In genomic region chr11:65713830-65714229, GRCm38 (mm10) we compare ENCODE assay signal across 31 mouse cellular contexts.
DNase-seq lines count a peak whose midpoint lies in the region; ATAC-seq and TF ChIP-seq lines count a peak whose summit lies in the region.
"Had no signal": no experiment of that assay in that cellular context is flagged by ENCODE, and none has a peak within 500 bp of the region (broad histone marks: within the 10 kb centered on the region; RNA-seq: fewer than 3 reads in every experiment).

No protein-coding gene starts in this region.

- TF ChIP-seq CTCF in MEL (IDR thresholded peaks at IDR 0.05 in 2 of 3, conservative IDR thresholded peaks at IDR 0.05 in 1 of 3; ENCODE audit: control insufficient read depth in 1 of 3, insufficient read depth in 1 of 3, low read depth in 2 of 3, low read length in 3 of 3, poor library complexity in 1 of 3, severe bottlenecking in 1 of 3): no peak

- no peak for DNase-seq in liver, embryonic 11.5 days (ENCODE audit: low spot score)
- no peak for DNase-seq in liver
- peak; percentile 81 for DNase-seq in MEL (ENCODE audit: low read depth, low spot score)
- DNase-seq in thymus, postnatal 10 days (ENCODE audit: low spot score in 2 of 2): no peak
- DNase-seq in cerebellum, adult 18-20 months: no peak
- DNase-seq in Muller cell, postnatal 12 days (ENCODE audit: inconsistent ontology term): no peak
- DNase-seq: adrenal gland, adult 8-10 months; cerebellum, adult 11-12 months; cerebellum, postnatal 14 days; embryo, embryonic 11 days; gastrocnemius, adult 2 months; gastrocnemius, postnatal 36 days; heart, adult 2 months; heart, postnatal 4 days; kidney, adult 8-10 months; kidney, postnatal 4 days; left cerebral cortex, postnatal 4 days; lung, embryonic 14.5 days; lung, postnatal 14 days; right cerebral cortex, postnatal 25 days had no signal

- peaks cover 2% of the 10 kb centered on the region; the same call in 1 of the 2 replicates for H3K36me3 ChIP-seq in liver, embryonic 11.5 days (ENCODE audit: control insufficient read depth, insufficient read depth, low read length)
- peaks cover 6 to 17% of the 10 kb centered on the region in 2 experiments for H3K36me3 ChIP-seq in MEL (ENCODE audit: control insufficient read depth in 1 of 2, insufficient read depth in 2 of 2, low read length in 2 of 2)
- H3K36me3 ChIP-seq in liver, embryonic 16.5 days (ENCODE audit: control insufficient read depth, insufficient read depth): peaks cover 8% of the 10 kb centered on the region

- H3K4me1 ChIP-seq in liver, embryonic 11.5 days (replicated peaks; ENCODE audit: control insufficient read depth, insufficient read depth, low read length): peaks cover 6% of the 10 kb centered on the region; the same call in 1 of the 2 replicates
- peaks cover 8 to 20% of the 10 kb centered on the region in 2 experiments for H3K4me1 ChIP-seq in MEL (ENCODE audit: control insufficient read depth in 1 of 2, insufficient read depth in 2 of 2, low read length in 2 of 2)
- H3K4me1 ChIP-seq in liver, embryonic 16.5 days (ENCODE audit: control insufficient read depth, low read depth, low read length): peaks cover 3% of the 10 kb centered on the region
- H3K4me1 ChIP-seq: embryonic facial prominence, embryonic 12.5 days; forebrain, embryonic 15.5 days; heart, embryonic 12.5 days had no signal

- H3K79me2 ChIP-seq in MEL (ENCODE audit: control insufficient read depth, insufficient read depth, low read length, poor library complexity): no peaks in the 10 kb centered on the region

- WGBS in liver, embryonic 11.5 days: 49% methylated on average over 4 of the region's 4 CpGs
- WGBS in liver, embryonic 16.5 days (ENCODE audit: insufficient replicate concordance): 27% methylated on average over 4 of the region's 4 CpGs

- no peaks in the 10 kb centered on the region for H3K9me3 ChIP-seq in liver, embryonic 11.5 days (ENCODE audit: control insufficient read depth, low read length)
- H3K9me3 ChIP-seq in MEL (replicated peaks; ENCODE audit: insufficient read depth, low read length): no peaks in the 10 kb centered on the region
- H3K9me3 ChIP-seq in liver, embryonic 16.5 days (replicated peaks; ENCODE audit: control insufficient read depth, low read length): no peaks in the 10 kb centered on the region
- H3K9me3 ChIP-seq: embryonic facial prominence, embryonic 12.5 days; forebrain, embryonic 15.5 days; heart, embryonic 12.5 days; hindbrain, embryonic 13.5 days; neural tube, embryonic 15.5 days had no signal

- peak; percentile 91 for ATAC-seq in liver, embryonic 11.5 days (replicated peaks; ENCODE audit: low FRiP score)
- 0 out of 2 replicates have a peak, but pooled peaks have one; percentile 22 for ATAC-seq in common myeloid progenitor, adult 5-6 weeks (replicated peaks; ENCODE audit: low read depth, poor library complexity, severe bottlenecking)
- ATAC-seq in liver, embryonic 16.5 days (ENCODE audit: low read depth): peak; percentile 87
- ATAC-seq: activated CD4-positive, CD25-positive, alpha-beta regulatory T cell, adult 4 months; forebrain, embryonic 15.5 days; intestine, embryonic 16.5 days had no signal

- peak; percentile 98 to 99 for TF ChIP-seq EP300 in MEL (IDR thresholded peaks at IDR 0.05; ENCODE audit: low read depth in 1 of 2, low read length in 2 of 2)

- no peak overlapping the region for H3K4me3 ChIP-seq in liver, embryonic 11.5 days (ENCODE audit: low read depth, low read length)
- H3K4me3 ChIP-seq in MEL (ENCODE audit: control insufficient read depth in 1 of 2, insufficient read depth in 1 of 2, low read depth in 2 of 2, low read length in 2 of 2): no peak overlapping the region
- H3K4me3 ChIP-seq in liver, embryonic 16.5 days (ENCODE audit: low read depth, low read length): no peak overlapping the region
- H3K4me3 ChIP-seq: embryonic facial prominence, embryonic 12.5 days; forebrain, embryonic 15.5 days; gastrocnemius, adult 2 months; heart, adult 2 months; heart, embryonic 12.5 days; hindbrain, embryonic 13.5 days; neural tube, embryonic 15.5 days had no signal

- no peaks in the 10 kb centered on the region for H3K27me3 ChIP-seq in liver, embryonic 11.5 days (replicated peaks; ENCODE audit: control insufficient read depth, insufficient read depth, low read length)
- H3K27me3 ChIP-seq in MEL (ENCODE audit: control insufficient read depth in 1 of 2, insufficient read depth in 2 of 2, low read length in 2 of 2): no peaks in the 10 kb centered on the region
- H3K27me3 ChIP-seq in liver, embryonic 16.5 days (ENCODE audit: control insufficient read depth, insufficient read depth, low read depth, low read length): no peaks in the 10 kb centered on the region
- H3K27me3 ChIP-seq: embryonic facial prominence, embryonic 12.5 days; forebrain, embryonic 15.5 days; heart, embryonic 12.5 days; hindbrain, embryonic 13.5 days; neural tube, embryonic 15.5 days had no signal

- no peak overlapping the region for H3K9ac ChIP-seq in liver, embryonic 11.5 days (ENCODE audit: low read depth, low read length)
- no peak overlapping the region for H3K9ac ChIP-seq in MEL (ENCODE audit: control insufficient read depth, low read depth, low read length, poor library complexity, severe bottlenecking)
- no peak overlapping the region for H3K9ac ChIP-seq in liver, embryonic 16.5 days (ENCODE audit: low read depth, low read length)
- H3K9ac ChIP-seq: embryonic facial prominence, embryonic 12.5 days; forebrain, embryonic 15.5 days; heart, embryonic 12.5 days; hindbrain, embryonic 13.5 days; lung, embryonic 14.5 days; neural tube, embryonic 15.5 days had no signal

- TF ChIP-seq RAD21 in MEL (IDR thresholded peaks at IDR 0.05; ENCODE audit: low read depth, low read length): no peak

- no peak for TF ChIP-seq POLR2A in MEL (IDR thresholded peaks at IDR 0.05; ENCODE audit: control insufficient read depth in 1 of 2, insufficient read depth in 1 of 2, low read depth in 1 of 2, low read length in 2 of 2, poor library complexity in 1 of 2)

- no peak overlapping the region for H3K4me2 ChIP-seq in liver, embryonic 11.5 days
- no peak overlapping the region for H3K4me2 ChIP-seq in liver, embryonic 16.5 days (ENCODE audit: low read depth, low read length)
- H3K4me2 ChIP-seq: embryonic facial prominence, embryonic 12.5 days; forebrain, embryonic 15.5 days; heart, embryonic 12.5 days; hindbrain, embryonic 13.5 days; lung, embryonic 14.5 days; midbrain, embryonic 11.5 days; neural tube, embryonic 15.5 days had no signal

- H3K27ac ChIP-seq in liver, embryonic 11.5 days (ENCODE audit: low read depth, low read length): no peak overlapping the region
- no peak overlapping the region for H3K27ac ChIP-seq in MEL (ENCODE audit: control insufficient read depth, low read depth, low read length)
- no peak overlapping the region for H3K27ac ChIP-seq in liver, embryonic 16.5 days (ENCODE audit: low read length)
- H3K27ac ChIP-seq: embryonic facial prominence, embryonic 12.5 days; forebrain, embryonic 15.5 days; gastrocnemius, adult 2 months; heart, adult 2 months; hindbrain, embryonic 13.5 days; kidney, postnatal 0 days had no signal

TF ChIP-seq in MEL, 35 proteins besides CTCF, POLR2A, EP300 and RAD21:
- TF ChIP-seq GATA1 (IDR thresholded peaks at IDR 0.05; ENCODE audit: low read depth, low read length) (peak; percentile 100), TAL1 (IDR thresholded peaks at IDR 0.05; ENCODE audit: low read length) (peak; percentile 72), UBTF (IDR thresholded peaks at IDR 0.05; ENCODE audit: borderline replicate concordance, insufficient read depth, low read depth, low read length) (no peak), ELF1 (IDR thresholded peaks at IDR 0.05; ENCODE audit: low read depth, low read length) (no peak), MAX (IDR thresholded peaks at IDR 0.05; ENCODE audit: low read length) (peak; percentile 32; the same call in 1 of the 2 replicates), CHD1 (IDR thresholded peaks at IDR 0.05; ENCODE audit: low read depth, low read length) (no peak), TBP (IDR thresholded peaks at IDR 0.05; ENCODE audit: low read depth, low read length) (no peak), RCOR1 (IDR thresholded peaks at IDR 0.05; ENCODE audit: low read depth, low read length) (peak; percentile 100), TCF12 (IDR thresholded peaks at IDR 0.05; ENCODE audit: low read depth, low read length) (peak; percentile 99), ZNF384 (IDR thresholded peaks at IDR 0.05; ENCODE audit: low read depth, low read length) (0 out of 2 replicates have a peak, but pooled peaks have one; percentile 29), E2F4 (IDR thresholded peaks at IDR 0.05; ENCODE audit: borderline replicate concordance, low read depth, low read length) (no peak), ZC3H11A (IDR thresholded peaks at IDR 0.05; ENCODE audit: low read depth, low read length) (no peak), SIN3A (IDR thresholded peaks at IDR 0.05; ENCODE audit: low read length) (peak; percentile 74), MAFK (IDR thresholded peaks at IDR 0.05; ENCODE audit: borderline replicate concordance, low read depth, low read length) (peak; percentile 59; the same call in 1 of the 2 replicates), JUND (IDR thresholded peaks at IDR 0.05; ENCODE audit: low read depth, low read length) (peak; percentile 76), MEF2A (IDR thresholded peaks at IDR 0.05; ENCODE audit: extremely low read depth, insufficient replicate concordance, low read depth, low read length, poor library complexity, severe bottlenecking) (peak; percentile 61; the same call in 1 of the 2 replicates), MXI1 (IDR thresholded peaks at IDR 0.05; ENCODE audit: low read depth, low read length) (peak; percentile 81; the same call in 1 of the 2 replicates), BHLHE40 (IDR thresholded peaks at IDR 0.05; ENCODE audit: borderline replicate concordance, low read depth, low read length) (peak; percentile 53; the same call in 1 of the 2 replicates), ETS1 (IDR thresholded peaks at IDR 0.05; ENCODE audit: low read depth, low read length) (peak; percentile 90), MYB (IDR thresholded peaks at IDR 0.05; ENCODE audit: low read depth, low read length) (peak; percentile 85)
TF ChIP-seq in MEL: peak in this region for 14.

Comparison
In these comparisons a context has a peak if more than half of its experiments do, and no peak if none do; other contexts are left out.
1. ATAC-seq: peak in every context shown above with its lines; median percentile 91 in liver, embryonic 11.5 days; 87 in liver, embryonic 16.5 days; 22 in common myeloid progenitor, adult 5-6 weeks.